Mouse (Mus musculus): ENCODE measurements around the gene Msgn1.

Msgn1 gene

GRCm38 (mm10) chr12:11198026-11198425, 10.7 kb downstream of the Msgn1 start:
- DNase-seq, result no peak

DNA sequence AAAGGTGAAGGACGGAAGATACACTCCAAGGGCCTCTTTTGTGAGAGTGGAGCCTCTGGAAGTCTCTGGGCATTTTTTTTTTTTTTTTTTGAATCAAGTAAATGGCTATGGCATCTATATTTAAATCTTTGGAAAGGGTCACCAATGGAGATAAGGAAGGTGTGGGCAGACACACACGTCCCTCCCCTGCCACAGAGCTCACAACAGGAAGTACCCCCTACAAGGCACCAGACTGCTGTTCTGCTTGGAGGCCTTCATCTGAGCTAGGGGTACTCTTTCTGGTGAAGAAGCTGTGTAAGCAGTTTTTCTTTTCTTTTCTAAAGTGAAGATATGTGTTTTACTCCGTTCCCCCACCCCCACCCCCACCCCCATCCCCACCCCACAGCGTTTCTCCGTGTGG, 11.9 kb downstream of the Msgn1 start:
- no peak for DNase-seq

GRCm38 (mm10) chr12:11196142-11196597, 12.6 kb downstream of the Msgn1 start:
- peak; percentile 10 for DNase-seq

DNA sequence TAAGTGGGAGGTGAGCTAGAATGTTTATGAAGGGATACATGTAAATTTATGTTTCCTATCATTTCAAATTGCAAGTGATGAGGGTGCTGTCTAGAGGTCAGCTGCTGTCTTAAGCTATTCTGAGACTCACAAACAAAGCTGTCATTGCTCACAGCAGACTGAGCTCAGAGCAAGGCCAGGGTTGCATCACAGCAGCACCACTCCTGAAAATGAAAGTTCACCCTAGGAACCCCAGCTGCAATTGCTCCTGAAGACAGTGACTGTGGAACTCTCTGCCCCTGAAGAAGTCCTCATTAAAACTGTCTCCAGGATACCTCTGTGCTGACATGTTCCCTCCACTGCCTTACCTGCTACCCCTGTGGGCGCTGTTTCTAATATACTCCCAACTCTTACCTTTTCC, 13.7 kb downstream of the Msgn1 start:
- DNase-seq, result no peak

- DNase-seq, result peak; percentile 56
Measured at GRCm38 (mm10) chr12:11178486-11179154, 30.2 kb downstream of the Msgn1 start.

GRCm38 (mm10) chr12:11177408-11178394, 31.1 kb downstream of the Msgn1 start:
- DNase-seq, result no peak

GRCm38 (mm10) chr12:11158670-11159069, 50.1 kb downstream of the Msgn1 start:
- no peak for DNase-seq
